Comparison of ENCODE assay signal across 24 mouse cellular contexts in the genomic region with DNA sequence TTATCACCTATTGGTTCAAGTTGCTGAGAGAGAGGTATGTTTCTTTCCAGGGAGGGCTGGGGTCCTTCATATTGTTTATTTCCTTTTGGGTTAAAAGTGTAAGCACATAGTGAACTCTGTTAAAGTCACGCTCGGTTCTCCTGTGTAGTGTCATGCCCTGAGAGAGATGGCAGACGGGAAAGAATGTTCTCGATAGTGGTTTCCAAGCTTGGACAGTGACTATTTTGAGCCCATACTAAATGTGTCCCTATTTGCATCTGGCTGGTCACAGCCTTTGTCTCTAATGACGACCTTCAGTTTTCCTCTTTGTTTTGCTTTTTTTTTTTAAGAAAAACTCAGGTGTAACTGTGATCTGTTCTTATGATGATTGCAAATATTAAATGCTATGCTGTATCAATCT.
DNase-seq lines count a peak whose midpoint lies in the region; ATAC-seq and TF ChIP-seq lines count a peak whose summit lies in the region.
"Had no signal": no experiment of that assay in that cellular context is flagged by ENCODE, and none has a peak within 500 bp of the region (broad histone marks: within the 10 kb centered on the region; RNA-seq: fewer than 3 reads in every experiment).

No protein-coding gene starts in this region.

- H3K36me3 ChIP-seq in heart, adult 2 months (ENCODE audit: control insufficient read depth, insufficient read depth, low read length), result peaks cover 7% of the 10 kb centered on the region
- 0 out of 2 replicates have a peak, but pooled peaks cover 6% of the 10 kb centered on the region for H3K36me3 ChIP-seq in heart, postnatal 0 days (replicated peaks; ENCODE audit: control insufficient read depth, insufficient read depth, low read length)
- H3K36me3 ChIP-seq: embryonic facial prominence, embryonic 10.5 days; embryonic facial prominence, embryonic 12.5 days; forebrain, embryonic 15.5 days; G1E had no signal

- H3K4me1 ChIP-seq in heart, adult 2 months (ENCODE audit: control insufficient read depth, insufficient read depth, low read length), result peaks cover 3% of the 10 kb centered on the region; the same call in 1 of the 2 replicates
- peaks cover 18% of the 10 kb centered on the region for H3K4me1 ChIP-seq in heart, postnatal 0 days (ENCODE audit: control insufficient read depth, insufficient read depth)
- H3K4me1 ChIP-seq: embryonic facial prominence, embryonic 12.5 days; forebrain, embryonic 13.5 days; forebrain, embryonic 15.5 days had no signal

- peak overlapping the region; percentile 61 for H3K27ac ChIP-seq in heart, adult 2 months
- H3K27ac ChIP-seq in heart, postnatal 0 days (ENCODE audit: low read depth), result no peak overlapping the region
- H3K27ac ChIP-seq: embryonic facial prominence, embryonic 10.5 days; embryonic facial prominence, embryonic 12.5 days; forebrain, embryonic 13.5 days; forebrain, embryonic 15.5 days had no signal

- WGBS in heart, adult 2 months, result 54% methylated on average over 5 of the region's 5 CpGs
- 32% methylated on average over 5 of the region's 5 CpGs for WGBS in heart, postnatal 0 days

- intact Hi-C loops in heart, postnatal 14 days (cut with DNase I), result no loop called here
- intact Hi-C loops in heart, adult 2 months (cut with DNase I), result no loop called here
- intact Hi-C loops in heart, postnatal 25 days (cut with DNase I), result no loop called here

- H3K4me2 ChIP-seq in heart, postnatal 0 days (ENCODE audit: low read depth, low read length), result no peak overlapping the region
- H3K4me2 ChIP-seq: embryonic facial prominence, embryonic 12.5 days; forebrain, embryonic 13.5 days; forebrain, embryonic 15.5 days had no signal

- no peak for TF ChIP-seq POLR2A in heart, adult 2 months (IDR thresholded peaks at IDR 0.05; ENCODE audit: insufficient read depth, low read depth, low read length)

- no peak for TF ChIP-seq EP300 in heart, adult 2 months (IDR thresholded peaks at IDR 0.05; ENCODE audit: insufficient read depth, low read depth, low read length)
- no peak for TF ChIP-seq EP300 in heart, postnatal 0 days (IDR thresholded peaks at IDR 0.05; ENCODE audit: low read depth)

- H3K4me3 ChIP-seq in heart, adult 2 months, result no peak overlapping the region
- H3K4me3 ChIP-seq in heart, postnatal 0 days (ENCODE audit: low read depth, low read length), result no peak overlapping the region
- H3K4me3 ChIP-seq: embryonic facial prominence, embryonic 10.5 days; embryonic facial prominence, embryonic 12.5 days; forebrain, embryonic 13.5 days; forebrain, embryonic 15.5 days had no signal

- peak; percentile 83 for DNase-seq in heart, adult 11 months
- DNase-seq in heart, postnatal 14 days, result no peak
- no peak for DNase-seq in heart, adult 2 months
- no peak for DNase-seq in heart, postnatal 4 days
- DNase-seq in heart, postnatal 0 days (ENCODE audit: low spot score), result peak; percentile 26
- no peak for DNase-seq in heart, postnatal 25 days (ENCODE audit: low spot score)
- DNase-seq: adrenal gland, adult 8-10 months; adrenal gland, postnatal 14 days; adrenal gland, postnatal 36 days; B cell, adult 2 months; cerebellum, adult 11-12 months; cerebellum, adult 2 months; cerebellum, adult 9-10 months; cerebellum, postnatal 10 days; cerebellum, postnatal 25 days had no signal

- ATAC-seq in heart, postnatal 0 days (ENCODE audit: insufficient read depth, low read depth), result peak; percentile 64; the same call in 1 of the 2 replicates
- ATAC-seq: activated CD4-positive, CD25-positive, alpha-beta regulatory T cell, adult 4 months; CD4-positive, CD25-positive, alpha-beta regulatory T cell, adult 4 months; forebrain, embryonic 13.5 days; forebrain, embryonic 15.5 days; Patski had no signal

- no peaks in the 10 kb centered on the region for H3K9me3 ChIP-seq in heart, postnatal 0 days (replicated peaks; ENCODE audit: control insufficient read depth, low read length)
- H3K9me3 ChIP-seq: embryonic facial prominence, embryonic 10.5 days; embryonic facial prominence, embryonic 12.5 days; forebrain, embryonic 13.5 days; forebrain, embryonic 15.5 days had no signal

- no peaks in the 10 kb centered on the region for H3K79me2 ChIP-seq in heart, adult 2 months (replicated peaks; ENCODE audit: control insufficient read depth, insufficient read depth, low read length)

- no peak overlapping the region for H3K9ac ChIP-seq in heart, adult 2 months (ENCODE audit: low read depth, low read length)
- H3K9ac ChIP-seq in heart, postnatal 0 days (replicated peaks; ENCODE audit: low read depth, low read length), result no peak overlapping the region
- H3K9ac ChIP-seq: embryonic facial prominence, embryonic 12.5 days; forebrain, embryonic 13.5 days; forebrain, embryonic 15.5 days had no signal

- H3K27me3 ChIP-seq in heart, adult 2 months (ENCODE audit: control insufficient read depth, insufficient read depth, low read length), result no peaks in the 10 kb centered on the region
- no peaks in the 10 kb centered on the region for H3K27me3 ChIP-seq in heart, postnatal 0 days (ENCODE audit: control insufficient read depth, insufficient read depth, low read length)
- H3K27me3 ChIP-seq: CH12.LX; embryonic facial prominence, embryonic 12.5 days; forebrain, embryonic 13.5 days; forebrain, embryonic 15.5 days; Patski had no signal

- TF ChIP-seq CTCF in heart, adult 2 months (IDR thresholded peaks at IDR 0.05), result no peak
- no peak for TF ChIP-seq CTCF in heart, postnatal 0 days (IDR thresholded peaks at IDR 0.05; ENCODE audit: low read depth)

Comparison
In these comparisons a context has a peak if more than half of its experiments do, and no peak if none do; other contexts are left out.
1. DNase-seq: peak in heart, adult 11 months (single experiment) and heart, postnatal 0 days (single experiment); none in heart, postnatal 14 days (0 of 2), heart, adult 2 months (0 of 2), heart, postnatal 4 days (single experiment) and heart, postnatal 25 days (single experiment).